Mouse (Mus musculus): ENCODE measurements at regions not wholly inside any gene's neighbourhood (a gene's known extent, or its start where the extent isn't known, plus 50 kb on each side); places are given as distances from the start of the nearest gene placed in this dataset.

DNA sequence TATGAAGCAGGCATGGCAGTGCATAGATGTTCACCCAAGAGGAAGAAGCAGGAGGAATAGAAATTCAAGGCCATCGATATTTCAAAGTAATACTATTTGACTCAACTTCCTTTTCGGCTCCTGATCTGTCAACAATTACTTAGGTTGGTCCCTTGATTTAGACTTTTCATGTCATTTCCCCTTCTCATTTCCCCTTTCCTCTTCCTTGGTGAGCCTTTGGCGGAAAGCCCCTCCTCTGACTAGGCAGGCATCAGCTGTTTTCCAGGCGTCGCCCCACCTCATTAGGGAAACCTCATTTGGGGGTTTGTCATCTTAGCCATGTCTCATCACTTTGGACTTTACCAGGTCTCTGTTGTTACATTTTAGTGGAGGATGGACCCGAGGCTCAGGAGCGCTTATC lies 191.0 kb upstream of the Jarid2 start:
- no peak for TF ChIP-seq CTCF (IDR thresholded peaks at IDR 0.05; ENCODE audit: control insufficient read depth, insufficient read depth, insufficient read length)
- TF ChIP-seq MAX (IDR thresholded peaks at IDR 0.05) = no peak
- no peak for TF ChIP-seq FOSL1 (IDR thresholded peaks at IDR 0.05; ENCODE audit: insufficient read depth, low read length, poor library complexity, severe bottlenecking)
- TF ChIP-seq MYOG (IDR thresholded peaks at IDR 0.05; ENCODE audit: control insufficient read depth, extremely low read depth, insufficient read length) = no peak
- TF ChIP-seq USF1 (IDR thresholded peaks at IDR 0.05; ENCODE audit: low read depth) = no peak
- TF ChIP-seq CEBPB (IDR thresholded peaks at IDR 0.05; ENCODE audit: low read depth) = no peak

Measured in C2C12 (cell line).